Mouse (Mus musculus): Measurements from ENCODE around the gene Scarf1. TPM values are rescaled to one million over a fixed set of nuclear protein-coding genes. Genes with fewer than 3 reads are reported as not detected.

Gene Scarf1
- polyA plus RNA-seq, 1 experiment from 2014 or later: 5.4 TPM

- 81% methylated on average over 15 of the region's 15 CpGs for WGBS
Observed at GRCm38 (mm10) chr11:75519834-75520633, 6.7 kb downstream of the Scarf1 start.

GRCm38 (mm10) chr11:75521609-75522008 is 8.3 kb downstream of the Scarf1 start:
- H3K27ac ChIP-seq: no peak overlapping the region
- no peaks in the 10 kb centered on the region for H3K9me3 ChIP-seq
- H3K36me3 ChIP-seq (replicated peaks): no peaks in the 10 kb centered on the region
- H3K27me3 ChIP-seq (ENCODE audit: poor library complexity, severe bottlenecking): no peaks in the 10 kb centered on the region
- H3K4me1 ChIP-seq: no peaks in the 10 kb centered on the region
- WGBS: 94% methylated on average over 4 of the region's 4 CpGs
- DNase-seq (ENCODE audit: extremely low spot score, low spot score): no peak
- no peak overlapping the region for H3K4me3 ChIP-seq

More at GRCm38 (mm10) chr11:75519834-75520633, 6.7 kb downstream of the Scarf1 start:
- Histone ChIP-seq H3K4me3 (no peak overlapping the region), H3K27ac (no peak overlapping the region), H3K9me3 (no peaks in the 10 kb centered on the region), H3K27me3 (ENCODE audit: poor library complexity, severe bottlenecking) (no peaks in the 10 kb centered on the region), H3K4me1 (no peaks in the 10 kb centered on the region), H3K36me3 (replicated peaks) (peaks cover 4% of the 10 kb centered on the region; the same call in 1 of the 2 replicates)
- no peak for DNase-seq (ENCODE audit: extremely low spot score, low spot score)

GRCm38 (mm10) chr11:75522793-75523192 is 9.5 kb downstream of the Scarf1 start:
- Histone ChIP-seq H3K27ac (no peak overlapping the region), H3K4me1 (no peaks in the 10 kb centered on the region), H3K27me3 (ENCODE audit: poor library complexity, severe bottlenecking) (no peaks in the 10 kb centered on the region), H3K9me3 (no peaks in the 10 kb centered on the region), H3K36me3 (replicated peaks) (no peaks in the 10 kb centered on the region), H3K4me3 (no peak overlapping the region)
- no peak for DNase-seq (ENCODE audit: extremely low spot score, low spot score)
- 88% methylated on average over 2 of the region's 2 CpGs for WGBS

- no peak for DNase-seq (ENCODE audit: extremely low spot score, low spot score)
- WGBS: 87% methylated on average over 15 of the region's 15 CpGs
- Histone ChIP-seq H3K4me1 (peaks cover 3% of the 10 kb centered on the region; the same call in 1 of the 2 replicates), H3K27me3 (ENCODE audit: poor library complexity, severe bottlenecking) (no peaks in the 10 kb centered on the region), H3K27ac (no peak overlapping the region), H3K9me3 (no peaks in the 10 kb centered on the region), H3K36me3 (replicated peaks) (no peaks in the 10 kb centered on the region), H3K4me3 (no peak overlapping the region)
Observed at GRCm38 (mm10) chr11:75525531-75526125, 12.3 kb downstream of the Scarf1 start.

- WGBS: 90% methylated on average over 6 of the region's 6 CpGs
- no peak overlapping the region for H3K27ac ChIP-seq
- H3K4me1 ChIP-seq: peaks cover 8% of the 10 kb centered on the region
- no peak overlapping the region for H3K4me3 ChIP-seq
- no peak for DNase-seq (ENCODE audit: extremely low spot score, low spot score)
- H3K27me3 ChIP-seq (ENCODE audit: poor library complexity, severe bottlenecking): no peaks in the 10 kb centered on the region
- no peaks in the 10 kb centered on the region for H3K9me3 ChIP-seq
- no peaks in the 10 kb centered on the region for H3K36me3 ChIP-seq (replicated peaks)
Observed at GRCm38 (mm10) chr11:75526943-75527342, 13.6 kb downstream of the Scarf1 start.

GRCm38 (mm10) chr11:75529771-75530170 is 16.4 kb downstream of the Scarf1 start:
- Histone ChIP-seq H3K36me3 (replicated peaks) (no peaks in the 10 kb centered on the region), H3K27ac (no peak overlapping the region), H3K4me3 (no peak overlapping the region; the same call in 1 of the 2 replicates), H3K27me3 (ENCODE audit: poor library complexity, severe bottlenecking) (peaks cover 14% of the 10 kb centered on the region), H3K4me1 (peaks cover 28% of the 10 kb centered on the region), H3K9me3 (no peaks in the 10 kb centered on the region)
- WGBS: 57% methylated on average over 4 of the region's 4 CpGs
- DNase-seq (ENCODE audit: extremely low spot score, low spot score): no peak

- Histone ChIP-seq H3K36me3 (replicated peaks) (no peaks in the 10 kb centered on the region), H3K27me3 (ENCODE audit: poor library complexity, severe bottlenecking) (peaks cover 14% of the 10 kb centered on the region), H3K27ac (peak overlapping the region; percentile 95), H3K4me1 (peaks cover 33% of the 10 kb centered on the region), H3K9me3 (no peaks in the 10 kb centered on the region), H3K4me3 (peak overlapping the region; percentile 81)
- peak; percentile 97 for DNase-seq (ENCODE audit: extremely low spot score, low spot score)
- 0% methylated on average over 10 of the region's 10 CpGs for WGBS
Observed at GRCm38 (mm10) chr11:75530325-75530724, 17.0 kb downstream of the Scarf1 start.

GRCm38 (mm10) chr11:75530845-75531373 is 17.6 kb downstream of the Scarf1 start:
- H3K27me3 ChIP-seq (ENCODE audit: poor library complexity, severe bottlenecking): peaks cover 14% of the 10 kb centered on the region
- H3K4me1 ChIP-seq: peaks cover 36% of the 10 kb centered on the region
- no peaks in the 10 kb centered on the region for H3K36me3 ChIP-seq (replicated peaks)
- H3K27ac ChIP-seq: peak overlapping the region; percentile 95
- no peaks in the 10 kb centered on the region for H3K9me3 ChIP-seq
- DNase-seq (ENCODE audit: extremely low spot score, low spot score): peak; percentile 62
- under 1% methylated on average over 31 of the region's 31 CpGs for WGBS
- H3K4me3 ChIP-seq: peak overlapping the region; percentile 81

GRCm38 (mm10) chr11:75531469-75532242 is 18.3 kb downstream of the Scarf1 start, which contains the start of gene Slc43a2:
Gene Slc43a2 (plus strand): TSS chr11:75531694.
- H3K4me1 ChIP-seq: peaks cover 40% of the 10 kb centered on the region
- no peaks in the 10 kb centered on the region for H3K36me3 ChIP-seq (replicated peaks)
- DNase-seq (ENCODE audit: extremely low spot score, low spot score): peak; percentile 96
- peak within 1 kb of the TSS; percentile 95 for H3K27ac ChIP-seq
- H3K27me3 ChIP-seq (ENCODE audit: poor library complexity, severe bottlenecking): peaks cover 14% of the 10 kb centered on the region
- peak within 1 kb of the TSS; percentile 81 for H3K4me3 ChIP-seq
- H3K9me3 ChIP-seq: no peaks in the 10 kb centered on the region
- WGBS: under 1% methylated on average over 62 of the region's 62 CpGs

- WGBS: 18% methylated on average over 38 of the region's 38 CpGs
- H3K27ac ChIP-seq: peak overlapping the region; percentile 95
- peaks cover 47% of the 10 kb centered on the region for H3K4me1 ChIP-seq
- peak overlapping the region; percentile 81 for H3K4me3 ChIP-seq
- peak; percentile 25 for DNase-seq (ENCODE audit: extremely low spot score, low spot score)
- H3K27me3 ChIP-seq (ENCODE audit: poor library complexity, severe bottlenecking): peaks cover 14% of the 10 kb centered on the region
- H3K9me3 ChIP-seq: no peaks in the 10 kb centered on the region
- no peaks in the 10 kb centered on the region for H3K36me3 ChIP-seq (replicated peaks)
Observed at GRCm38 (mm10) chr11:75532340-75533277, 19.3 kb downstream of the Scarf1 start.

GRCm38 (mm10) chr11:75533314-75534015 is 20.1 kb downstream of the Scarf1 start:
- Histone ChIP-seq H3K9me3 (no peaks in the 10 kb centered on the region), H3K27ac (0 out of 2 replicates have a peak overlapping the region, but pooled peaks have one; percentile 21), H3K4me1 (peaks cover 55% of the 10 kb centered on the region), H3K27me3 (ENCODE audit: poor library complexity, severe bottlenecking) (peaks cover 14% of the 10 kb centered on the region), H3K36me3 (replicated peaks) (no peaks in the 10 kb centered on the region), H3K4me3 (peak overlapping the region; percentile 81)
- 89% methylated on average over 6 of the region's 6 CpGs for WGBS
- no peak for DNase-seq (ENCODE audit: extremely low spot score, low spot score)
